Mouse (Mus musculus): ENCODE data around the gene Ctnnd1. TPM values are rescaled to one million over a fixed set of nuclear protein-coding genes. Genes with fewer than 3 reads are reported as not detected.
A peak's percentile ranks its signal among the peaks of the same experiment; 100 is the strongest.

The Ctnnd1 gene
- total RNA-seq, 2 experiments from 2014 or later, result 65.1 to 70.2 TPM

- Histone ChIP-seq H3K4me3 (peak overlapping the region; percentile 93), H3K27ac (peak overlapping the region; percentile 81)
- no peak for DNase-seq (ENCODE audit: extremely low spot score in 1 of 2, low spot score in 2 of 2)
- TF ChIP-seq CTCF (IDR thresholded peaks at IDR 0.05), result no peak
- intact Hi-C loops (cut with DNase I), result no loop called here
Measured at GRCm38 (mm10) chr2:84669828-84670568, 19.4 kb upstream of the Ctnnd1 start.

GRCm38 (mm10) chr2:84666081-84666480 lies 15.5 kb upstream of the Ctnnd1 start:
- intact Hi-C loops (cut with DNase I), result no loop called here
- H3K4me3 ChIP-seq, result no peak overlapping the region
- H3K27ac ChIP-seq, result no peak overlapping the region
- TF ChIP-seq CTCF (IDR thresholded peaks at IDR 0.05), result no peak
- DNase-seq (ENCODE audit: extremely low spot score in 1 of 2, low spot score in 2 of 2), result no peak

- Histone ChIP-seq H3K4me3 (no peak overlapping the region), H3K27ac (no peak overlapping the region)
- TF ChIP-seq CTCF (IDR thresholded peaks at IDR 0.05), result peak; percentile 56
- DNase-seq (ENCODE audit: extremely low spot score in 1 of 2, low spot score in 2 of 2), result no peak
- intact Hi-C loops (cut with DNase I), result no loop called here
Measured at GRCm38 (mm10) chr2:84662866-84663265, 12.3 kb upstream of the Ctnnd1 start.

DNA sequence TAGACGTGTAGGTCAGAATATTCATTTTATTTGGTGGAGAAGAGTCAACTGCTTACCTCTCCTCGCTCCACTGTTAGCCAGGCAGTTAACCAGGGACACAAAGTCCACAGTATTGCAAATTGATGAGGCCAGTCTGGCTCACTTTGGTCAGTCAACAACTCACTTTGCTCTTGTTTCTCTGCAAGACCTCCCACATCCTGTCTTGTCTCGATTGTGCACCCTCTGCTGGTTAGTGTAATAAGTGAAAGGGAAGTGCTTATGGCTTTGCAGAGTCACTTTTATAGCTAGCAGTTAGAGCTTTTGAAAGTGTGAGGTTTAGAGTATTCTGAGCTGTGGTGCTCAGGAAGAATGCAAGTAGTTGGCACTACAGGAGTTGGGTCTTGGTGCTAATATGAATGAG lies 9.7 kb upstream of the Ctnnd1 start:
- intact Hi-C loops (cut with DNase I), result loop anchor here (2.0 kb wide), 2 partner anchors 41 to 205 kb away; no protein-coding TSS in a partner anchor
- peak in 1 of 2 experiments; percentile 34 for DNase-seq (ENCODE audit: extremely low spot score in 1 of 2, low spot score in 2 of 2)
- TF ChIP-seq CTCF (IDR thresholded peaks at IDR 0.05), result peak; percentile 69
- no peak overlapping the region for H3K4me3 ChIP-seq
- H3K27ac ChIP-seq, result no peak overlapping the region

GRCm38 (mm10) chr2:84658806-84659205 lies 8.2 kb upstream of the Ctnnd1 start, which contains the start of gene Btbd18:
TSS of gene Btbd18 (plus strand) at chr2:84659079.
- intact Hi-C loops (cut with DNase I), result no loop called here
- no peak within 1 kb of the TSS for H3K27ac ChIP-seq
- H3K4me3 ChIP-seq, result no peak within 1 kb of the TSS
- no peak for TF ChIP-seq CTCF (IDR thresholded peaks at IDR 0.05)
- DNase-seq (ENCODE audit: extremely low spot score in 1 of 2, low spot score in 2 of 2), result no peak

DNA sequence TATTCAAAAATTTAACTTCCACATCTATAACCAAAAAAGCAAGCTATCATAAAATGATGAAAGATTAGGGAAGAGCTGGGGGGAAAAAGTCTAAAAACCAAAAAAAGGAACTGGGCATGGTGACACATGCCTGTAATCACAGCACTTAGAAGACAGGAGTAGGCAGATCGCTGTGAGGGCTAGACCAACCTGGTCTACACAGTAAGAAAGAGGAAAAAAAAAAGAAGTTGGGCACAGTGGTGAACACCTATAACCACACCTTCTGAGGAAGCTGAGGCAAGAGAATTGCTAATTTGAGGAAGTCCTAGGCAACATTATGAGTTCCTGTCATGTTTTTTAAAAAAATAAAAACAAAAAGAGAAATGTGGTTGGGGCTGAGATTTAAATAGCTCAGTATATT lies 5.3 kb upstream of the Ctnnd1 start:
- no peak for DNase-seq (ENCODE audit: extremely low spot score in 1 of 2, low spot score in 2 of 2)
- intact Hi-C loops (cut with DNase I), result no loop called here
- no peak for TF ChIP-seq CTCF (IDR thresholded peaks at IDR 0.05)
- no peak overlapping the region for H3K27ac ChIP-seq
- H3K4me3 ChIP-seq, result no peak overlapping the region

DNA sequence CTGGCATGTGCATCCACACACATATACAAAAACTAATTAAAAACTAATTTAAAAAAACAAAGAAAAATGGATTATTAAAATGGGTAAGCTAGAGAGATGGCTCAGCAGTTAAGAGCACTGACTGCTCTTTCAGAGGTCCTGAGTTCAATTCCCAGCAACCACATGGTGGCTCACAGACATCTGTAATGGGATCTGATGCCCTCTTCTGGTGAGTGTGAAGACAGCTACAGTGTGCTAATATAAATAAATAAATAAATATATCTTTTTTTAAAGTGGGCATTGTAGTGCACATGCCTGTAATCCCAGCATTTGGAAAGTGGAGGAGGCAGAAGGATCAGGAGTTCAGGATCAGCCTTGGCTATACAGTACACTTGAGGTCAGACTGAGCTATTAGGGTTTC lies 2.8 kb upstream of the Ctnnd1 start:
- intact Hi-C loops (cut with DNase I), result no loop called here
- Histone ChIP-seq H3K27ac (no peak overlapping the region), H3K4me3 (no peak overlapping the region)
- peak; percentile 56 for TF ChIP-seq CTCF (IDR thresholded peaks at IDR 0.05)
- no peak for DNase-seq (ENCODE audit: extremely low spot score in 1 of 2, low spot score in 2 of 2)

DNA sequence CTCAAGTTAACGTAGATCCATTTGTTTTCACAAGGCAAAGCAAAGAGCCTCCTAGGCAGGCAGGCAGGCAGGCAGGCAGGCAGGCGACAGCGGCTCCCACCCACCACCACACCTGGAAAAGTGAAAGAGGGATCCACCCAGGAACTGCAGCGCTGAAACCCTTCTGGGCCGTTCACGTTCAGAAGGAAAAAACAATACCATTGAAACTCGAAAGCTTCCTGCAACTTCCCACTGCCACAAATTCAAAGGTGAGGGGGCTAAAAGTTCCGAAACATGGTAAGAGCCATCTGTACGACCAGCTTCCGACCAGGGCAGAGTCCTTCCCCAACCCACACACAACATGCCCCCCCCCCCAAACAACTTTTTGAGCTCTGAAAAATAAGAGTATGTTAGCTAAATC lies 891 bp downstream of the Ctnnd1 start:
- Histone ChIP-seq H3K4me3 (peak overlapping the region; percentile 68), H3K27ac (peak overlapping the region; percentile 95)
- no peak for DNase-seq (ENCODE audit: extremely low spot score in 1 of 2, low spot score in 2 of 2)
- TF ChIP-seq CTCF (IDR thresholded peaks at IDR 0.05), result no peak
- intact Hi-C loops (cut with DNase I), result loop anchor here (1.0 to 2.0 kb wide), 3 partner anchors 15 to 92 kb away; no protein-coding TSS in a partner anchor

- TF ChIP-seq CTCF (IDR thresholded peaks at IDR 0.05), result peak; percentile 30; the same call in 1 of the 2 replicates
- peak overlapping the region; percentile 68 for H3K4me3 ChIP-seq
- intact Hi-C loops (cut with DNase I), result loop anchor here (2.0 kb wide), 1 partner anchor 14 kb away; no protein-coding TSS in a partner anchor
- peak overlapping the region; percentile 95; the same call in 1 of the 2 replicates for H3K27ac ChIP-seq
- no peak for DNase-seq (ENCODE audit: extremely low spot score in 1 of 2, low spot score in 2 of 2)
Measured at GRCm38 (mm10) chr2:84648369-84648768, 2.2 kb downstream of the Ctnnd1 start.

DNA sequence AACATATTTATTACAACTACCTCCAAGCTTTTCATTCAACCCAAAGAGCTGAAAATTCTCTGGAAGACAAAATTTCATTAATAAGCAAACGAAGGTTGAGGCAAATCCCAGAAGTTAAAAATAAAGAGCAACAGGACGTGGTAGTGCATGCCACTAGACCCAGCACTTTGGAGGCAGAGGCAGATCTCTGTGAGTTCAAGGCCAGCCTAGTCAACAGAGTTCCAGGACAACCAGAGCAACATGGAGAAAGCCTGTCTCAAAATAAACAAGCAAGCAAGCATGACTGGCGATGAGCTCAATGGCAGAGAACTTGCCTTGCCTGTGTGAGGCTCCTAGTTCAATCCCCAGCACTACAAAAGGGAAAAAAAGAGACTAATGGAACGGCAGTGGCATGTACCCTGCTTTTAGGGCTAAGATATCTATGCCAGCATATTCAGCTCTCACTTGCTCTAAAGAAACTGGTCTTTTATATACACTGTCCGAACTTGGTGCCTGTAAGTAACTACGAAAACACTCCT lies 3.5 kb downstream of the Ctnnd1 start:
- Histone ChIP-seq H3K27ac (no peak overlapping the region), H3K4me3 (peak overlapping the region; percentile 68; the same call in 1 of the 2 replicates)
- DNase-seq (ENCODE audit: extremely low spot score in 1 of 2, low spot score in 2 of 2), result no peak
- no peak for TF ChIP-seq CTCF (IDR thresholded peaks at IDR 0.05)
- intact Hi-C loops (cut with DNase I), result no loop called here

- H3K27ac ChIP-seq, result no peak overlapping the region
- intact Hi-C loops (cut with DNase I), result no loop called here
- H3K4me3 ChIP-seq, result no peak overlapping the region
- DNase-seq (ENCODE audit: extremely low spot score in 1 of 2, low spot score in 2 of 2), result no peak
- no peak for TF ChIP-seq CTCF (IDR thresholded peaks at IDR 0.05)
Measured at GRCm38 (mm10) chr2:84646138-84646537, 4.4 kb downstream of the Ctnnd1 start.

GRCm38 (mm10) chr2:84640833-84641232 lies 9.7 kb downstream of the Ctnnd1 start:
- intact Hi-C loops (cut with DNase I), result no loop called here
- DNase-seq (ENCODE audit: extremely low spot score in 1 of 2, low spot score in 2 of 2), result no peak
- Histone ChIP-seq H3K27ac (no peak overlapping the region), H3K4me3 (no peak overlapping the region)
- no peak for TF ChIP-seq CTCF (IDR thresholded peaks at IDR 0.05)

Data from left cerebral cortex, adult 2 months (tissue).